Mouse (Mus musculus) testis, adult 2 months (tissue): ENCODE results near the gene Rxfp4. TPM values are rescaled to one million over a fixed set of nuclear protein-coding genes. Genes with fewer than 3 reads are reported as not detected.

Experiments used
- H3K27ac ChIP-seq: fragments of 200-500 bp; 2 replicates; pipeline ENCODE4 v1.5.1; 2012; ENCODE audit warnings: low read depth, low read length; ENCODE audit not compliant: control insufficient read depth, insufficient read depth
- H3K27me3 ChIP-seq: fragments of 200-500 bp; 2 replicates; pipeline ENCODE4 v1.6.1; 2012; ENCODE audit warnings: mild to moderate bottlenecking, low read length, moderate library complexity; ENCODE audit not compliant: control insufficient read depth, insufficient read depth
- H3K36me3 ChIP-seq: fragments of 200-500 bp; 2 replicates; pipeline ENCODE4 v1.6.1; 2012; ENCODE audit warnings: mild to moderate bottlenecking, low read length; ENCODE audit not compliant: control insufficient read depth, insufficient read depth
- H3K4me1 ChIP-seq: fragments of 200-500 bp; 2 replicates; pipeline ENCODE4 v1.6.1; 2012; ENCODE audit warnings: low read length; ENCODE audit not compliant: control insufficient read depth, insufficient read depth
- H3K4me3 ChIP-seq: fragments of 200-500 bp; 2 replicates; pipeline ENCODE4 v1.5.1; 2012; ENCODE audit warnings: low read depth, mild to moderate bottlenecking, low read length, moderate library complexity, mixed read lengths; ENCODE audit not compliant: control insufficient read depth
- CTCF ChIP-seq: fragments of 200-500 bp; IDR thresholded peaks from 2 replicates; pipeline ENCODE4 v1.5.1; 2012; ENCODE audit warnings: low read depth, mild to moderate bottlenecking, inconsistent platforms, low read length, moderate library complexity; ENCODE audit not compliant: control insufficient read depth, insufficient read depth, insufficient replicate concordance
- POLR2A ChIP-seq: fragments of 200-500 bp; IDR thresholded peaks from 2 replicates; pipeline ENCODE4 v1.6.1; 2012; ENCODE audit warnings: low read depth, mild to moderate bottlenecking, inconsistent platforms, low read length, moderate library complexity; ENCODE audit not compliant: control insufficient read depth
- polyA plus RNA-seq: library from polyadenylated mRNA; depleted of rRNA; stranded (reverse); fragments of >200 nt; gene quantifications from 2 replicates; pipeline ENCODE4 v1.2.3, GENCODE M21; 2012

Rxfp4 gene
- polyA plus RNA-seq, 1 experiment, result not detected

DNA sequence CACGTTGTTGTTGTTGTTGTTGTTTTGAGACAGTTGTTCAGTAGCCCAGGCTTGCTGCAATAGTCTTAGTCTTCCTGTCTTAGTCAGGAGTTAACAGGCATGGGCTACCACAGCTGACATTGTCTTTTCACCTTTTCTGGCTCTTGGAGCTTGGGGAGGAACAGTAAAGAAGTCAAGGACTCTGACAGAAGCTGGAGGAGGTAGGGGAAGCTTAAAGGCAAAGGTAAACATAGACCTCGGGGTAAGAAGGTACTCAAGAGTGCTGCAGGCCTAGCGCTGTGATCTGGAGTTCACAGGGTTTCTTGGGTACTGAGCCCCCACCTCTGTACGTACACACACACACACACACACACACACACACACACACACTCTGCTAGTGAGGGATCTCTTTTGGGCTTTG, 24.2 kb downstream of the Rxfp4 start:
- H3K27ac ChIP-seq, result no peak overlapping the region
- H3K4me3 ChIP-seq, result no peak overlapping the region
- no peak for TF ChIP-seq POLR2A
- no peak for TF ChIP-seq CTCF
- no peaks in the 10 kb centered on the region for H3K36me3 ChIP-seq
- H3K4me1 ChIP-seq, result peaks cover 2% of the 10 kb centered on the region; the same call in 1 of the 2 replicates
- H3K27me3 ChIP-seq, result no peaks in the 10 kb centered on the region

DNA sequence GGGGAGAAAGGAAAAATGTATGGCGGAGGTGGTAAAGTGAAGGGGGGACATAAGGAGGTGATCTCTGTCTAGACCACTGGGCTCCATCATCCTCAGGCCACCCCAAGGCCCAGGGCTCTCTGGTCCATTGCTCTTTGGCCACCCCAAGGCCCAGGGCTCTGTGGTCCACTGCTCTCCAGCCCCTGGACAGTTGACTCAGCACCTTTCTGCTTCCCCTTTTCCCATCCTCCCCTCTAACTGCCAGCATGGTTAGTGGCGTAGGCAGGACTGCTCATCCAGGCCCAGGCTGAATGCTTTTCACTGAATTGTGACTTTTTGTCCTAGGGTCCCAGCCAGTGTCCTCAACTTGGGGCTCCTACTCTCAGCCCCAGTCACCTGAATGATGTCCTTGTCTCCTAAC, 25.4 kb downstream of the Rxfp4 start:
- H3K36me3 ChIP-seq, result no peaks in the 10 kb centered on the region

DNA sequence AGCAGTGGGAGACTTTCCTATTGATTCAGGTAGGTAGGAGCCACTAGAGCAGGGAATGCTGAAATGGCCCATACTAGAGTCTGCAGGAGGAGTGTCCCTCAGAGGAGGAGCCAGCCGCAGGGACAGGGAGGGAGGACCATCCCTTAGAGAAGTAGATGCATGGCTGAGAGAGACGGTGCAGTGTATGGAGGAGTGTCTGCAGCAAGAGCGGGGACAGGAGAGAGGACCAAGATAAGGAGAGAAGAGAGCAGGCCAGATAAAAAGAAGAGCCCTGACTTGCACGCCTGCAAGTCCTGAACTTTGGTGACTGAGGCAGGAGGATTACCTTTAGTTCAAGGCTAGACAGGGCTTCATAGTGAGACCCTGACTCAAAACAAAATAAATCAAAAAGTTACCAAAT, 25.8 kb downstream of the Rxfp4 start:
- Histone ChIP-seq H3K36me3 (no peaks in the 10 kb centered on the region), H3K27me3 (no peaks in the 10 kb centered on the region), H3K27ac (no peak overlapping the region), H3K4me1 (peaks cover 4% of the 10 kb centered on the region), H3K4me3 (no peak overlapping the region)
- TF ChIP-seq CTCF, result no peak
- no peak for TF ChIP-seq POLR2A

More for the DNA sequence above, 25.4 kb downstream of the Rxfp4 start:
- Histone ChIP-seq H3K4me3 (no peak overlapping the region), H3K27me3 (no peaks in the 10 kb centered on the region), H3K4me1 (peaks cover 4% of the 10 kb centered on the region), H3K27ac (no peak overlapping the region)
- TF ChIP-seq CTCF (no peak), POLR2A (no peak)

DNA sequence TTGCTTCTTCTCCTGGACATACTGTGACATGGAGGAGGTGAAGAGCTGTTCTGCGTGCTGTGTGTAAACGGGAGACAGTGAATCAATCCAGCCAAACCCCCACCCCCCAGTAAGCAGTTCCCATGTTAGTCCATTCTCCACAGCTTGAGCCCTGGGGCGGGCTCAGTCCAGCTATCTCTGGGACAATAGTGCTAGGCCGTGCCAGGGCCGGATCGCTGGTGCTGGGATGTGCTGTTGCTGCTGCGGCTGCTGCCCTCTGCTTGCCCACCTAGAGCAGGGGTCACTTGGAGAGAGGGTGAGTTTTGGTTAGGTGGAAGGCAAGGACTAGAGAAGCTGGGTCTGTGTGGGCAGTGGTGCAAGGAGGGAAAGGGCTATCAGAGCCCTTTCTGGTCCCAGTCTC, 26.6 kb downstream of the Rxfp4 start:
- Histone ChIP-seq H3K36me3 (no peaks in the 10 kb centered on the region), H3K4me1 (peaks cover 4% of the 10 kb centered on the region), H3K4me3 (no peak overlapping the region), H3K27ac (no peak overlapping the region), H3K27me3 (no peaks in the 10 kb centered on the region)
- TF ChIP-seq CTCF (no peak), POLR2A (no peak)

DNA sequence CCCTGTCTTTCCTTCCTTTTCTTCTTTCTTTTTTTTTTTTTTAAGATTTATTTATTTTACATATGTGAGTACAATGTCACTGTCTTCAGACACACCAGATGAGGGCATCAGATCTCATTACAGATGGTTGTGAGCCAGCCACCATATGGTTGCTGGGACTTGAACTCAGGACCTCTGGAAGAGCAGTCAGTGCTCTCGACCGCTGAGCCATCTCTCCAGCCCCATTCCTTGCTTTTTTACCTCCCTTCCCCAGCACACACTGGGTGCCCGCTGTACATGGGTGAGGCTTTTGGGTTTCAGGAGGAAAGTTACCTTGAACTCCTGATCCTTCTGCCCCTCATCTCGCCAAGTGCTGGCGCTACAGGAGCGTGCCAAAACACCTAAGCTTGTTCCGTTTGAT, 27.4 kb downstream of the Rxfp4 start:
- no peaks in the 10 kb centered on the region for H3K27me3 ChIP-seq
- no peaks in the 10 kb centered on the region for H3K36me3 ChIP-seq
- H3K4me1 ChIP-seq, result peaks cover 6% of the 10 kb centered on the region
- no peak overlapping the region for H3K27ac ChIP-seq
- H3K4me3 ChIP-seq, result no peak overlapping the region
- TF ChIP-seq POLR2A (no peak), CTCF (no peak)

DNA sequence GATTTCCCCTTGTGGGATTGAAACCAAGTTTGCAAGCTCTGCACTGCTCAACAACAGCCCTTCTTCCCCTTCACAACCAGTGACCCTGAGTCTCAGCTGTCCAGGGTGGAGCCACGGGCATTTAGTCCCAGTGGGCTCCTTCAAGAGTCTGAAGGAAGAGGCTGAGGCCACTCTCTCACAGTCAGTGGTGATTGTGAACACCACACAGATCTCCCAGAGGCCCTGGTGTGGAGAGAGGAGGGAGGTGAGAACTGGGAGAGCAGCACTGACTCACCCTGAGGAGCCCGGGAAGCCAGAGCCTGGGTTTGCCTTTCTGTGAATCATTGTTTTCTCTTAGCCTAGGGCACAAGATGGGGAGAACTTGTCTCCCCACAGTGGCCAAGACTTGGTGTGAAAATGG, 28.0 kb downstream of the Rxfp4 start:
- H3K36me3 ChIP-seq, result no peaks in the 10 kb centered on the region
- H3K27me3 ChIP-seq, result no peaks in the 10 kb centered on the region
- no peak for TF ChIP-seq POLR2A
- TF ChIP-seq CTCF, result no peak
- no peak overlapping the region for H3K27ac ChIP-seq
- peaks cover 6% of the 10 kb centered on the region for H3K4me1 ChIP-seq
- H3K4me3 ChIP-seq, result no peak overlapping the region

DNA sequence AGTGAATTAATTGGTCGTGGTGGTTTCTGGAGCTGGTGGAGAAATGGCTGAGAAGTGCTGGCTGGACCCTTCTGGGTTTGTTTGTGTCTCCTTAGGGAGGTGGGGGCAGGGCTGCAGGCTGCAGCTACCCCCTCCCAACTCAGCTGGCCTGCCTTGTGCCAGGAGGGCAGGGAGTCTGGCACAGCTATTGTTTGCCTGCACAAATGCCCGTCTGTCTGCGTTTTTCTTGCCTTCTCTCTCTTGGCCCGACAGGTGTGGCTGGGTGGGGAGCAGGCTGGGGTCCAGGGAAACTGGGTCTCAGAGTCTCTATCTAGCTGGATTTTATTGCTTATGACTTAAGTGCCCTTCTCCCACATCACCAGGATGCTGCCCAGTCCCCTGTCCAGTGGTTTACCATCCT, 28.6 kb downstream of the Rxfp4 start:
- TF ChIP-seq CTCF, result no peak
- TF ChIP-seq POLR2A, result no peak
- Histone ChIP-seq H3K27me3 (no peaks in the 10 kb centered on the region), H3K36me3 (no peaks in the 10 kb centered on the region), H3K27ac (no peak overlapping the region), H3K4me3 (no peak overlapping the region), H3K4me1 (peaks cover 6% of the 10 kb centered on the region)

DNA sequence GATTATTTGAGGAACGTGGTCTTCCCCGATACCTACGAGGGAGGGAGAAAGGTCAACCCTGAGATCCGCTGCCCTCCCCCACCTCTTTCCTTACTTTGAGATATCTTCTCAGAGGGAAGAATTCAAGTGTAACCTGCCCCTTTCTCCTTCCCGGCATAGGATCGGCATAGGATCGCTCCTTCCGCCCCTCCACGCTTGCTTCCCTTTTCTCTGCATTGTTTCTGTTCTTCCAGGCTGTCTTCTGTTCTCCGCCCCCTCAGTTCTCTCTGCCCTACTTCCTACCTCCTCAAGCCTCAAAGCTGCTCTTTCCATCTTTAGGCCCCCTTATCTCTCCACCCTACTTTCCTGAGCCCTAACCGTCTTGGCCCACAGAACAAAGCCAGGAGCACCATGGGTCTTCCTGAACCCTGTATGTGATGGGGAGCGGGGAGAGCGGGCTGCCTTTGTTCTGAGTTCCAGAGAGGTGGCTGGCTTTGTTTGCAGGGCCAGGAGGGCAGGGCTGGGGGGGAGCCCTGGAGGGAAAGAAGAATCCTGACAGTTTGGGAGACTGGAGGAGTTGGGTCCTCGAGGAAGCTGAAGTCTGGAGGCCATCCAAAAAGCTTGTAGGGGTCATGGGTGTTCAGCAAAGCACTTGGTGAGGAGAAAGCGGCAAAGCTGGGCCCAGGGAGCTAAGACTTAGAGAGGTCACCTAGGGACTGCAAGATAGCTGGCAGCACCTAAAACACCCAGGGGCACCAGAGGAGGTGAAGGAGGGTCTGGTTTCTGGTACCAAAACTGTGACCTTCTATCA, 29.4 kb downstream of the Rxfp4 start:
- TF ChIP-seq POLR2A (no peak), CTCF (no peak)
- Histone ChIP-seq H3K4me3 (no peak overlapping the region), H3K36me3 (no peaks in the 10 kb centered on the region), H3K4me1 (peaks cover 6% of the 10 kb centered on the region), H3K27ac (no peak overlapping the region), H3K27me3 (no peaks in the 10 kb centered on the region)
